Mouse (Mus musculus) MEL (cell line): ENCODE data around the gene Pnkp.

Experiments
- CHD1 ChIP-seq: IDR thresholded peaks from 2 replicates; pipeline ENCODE4 v1.6.1; 2012; ENCODE audit warnings: low read depth, mild to moderate bottlenecking, inconsistent platforms, low read length, improper control_type of control experiment
- CTCF ChIP-seq, 3 experiments: IDR thresholded peaks in 2 of 3; conservative IDR thresholded peaks in 1 of 3; 2 replicates each; pipeline ENCODE4 v1.5.1; 2011 to 2012; ENCODE audit warnings: low read length in 3 of 3, low read depth in 2 of 3, mild to moderate bottlenecking in 2 of 3, improper control_type of control experiment in 1 of 3, inconsistent platforms in 1 of 3, mixed read lengths in 1 of 3, moderate library complexity in 1 of 3; ENCODE audit not compliant: control insufficient read depth in 1 of 3, insufficient read depth in 1 of 3, poor library complexity in 1 of 3, severe bottlenecking in 1 of 3
- EP300 ChIP-seq, 2 experiments: IDR thresholded peaks; 2 replicates each; pipeline ENCODE4 v1.6.1; 2011; ENCODE audit warnings: improper control_type of control experiment in 2 of 2, low read length in 2 of 2, low read depth in 1 of 2, mild to moderate bottlenecking in 1 of 2
- HCFC1 ChIP-seq: IDR thresholded peaks from 2 replicates; pipeline ENCODE4 v1.6.1; 2012; ENCODE audit warnings: low read depth, mild to moderate bottlenecking, inconsistent platforms, low read length, improper control_type of control experiment, moderate library complexity
- JUND ChIP-seq: IDR thresholded peaks from 2 replicates; pipeline ENCODE4 v1.6.1; 2011; ENCODE audit warnings: low read depth, mild to moderate bottlenecking, improper control_type of control experiment, low read length
- KAT2A ChIP-seq: conservative IDR thresholded peaks from 2 replicates; pipeline ENCODE4 v1.6.1; 2012; ENCODE audit warnings: low read depth, low read length, improper control_type of control experiment, inconsistent platforms
- MYC ChIP-seq: IDR thresholded peaks from 2 replicates; pipeline ENCODE4 v1.6.1; 2011; ENCODE audit warnings: low read depth, mild to moderate bottlenecking, low read length, improper control_type of control experiment, moderate library complexity
- NRF1 ChIP-seq: IDR thresholded peaks from 2 replicates; pipeline ENCODE4 v1.6.1; 2014; ENCODE audit warnings: low read depth, mild to moderate bottlenecking, inconsistent platforms, low read length, improper control_type of control experiment, moderate library complexity; ENCODE audit not compliant: poor library complexity, insufficient read depth, severe bottlenecking
- POLR2A ChIP-seq, 2 experiments: IDR thresholded peaks; 2 replicates each; pipeline ENCODE4 v1.6.1; 2011 to 2012; ENCODE audit warnings: low read length in 2 of 2, mild to moderate bottlenecking in 2 of 2, control low read depth in 1 of 2, improper control_type of control experiment in 1 of 2, low read depth in 1 of 2, moderate library complexity in 1 of 2; ENCODE audit not compliant: control insufficient read depth in 1 of 2, insufficient read depth in 1 of 2, poor library complexity in 1 of 2

- no peak for TF ChIP-seq CTCF (IDR thresholded peaks at IDR 0.05 in 2 of 3, conservative IDR thresholded peaks at IDR 0.05 in 1 of 3; ENCODE audit: control insufficient read depth in 1 of 3, insufficient read depth in 1 of 3, low read depth in 2 of 3, low read length in 3 of 3, poor library complexity in 1 of 3, severe bottlenecking in 1 of 3)
- no peak for TF ChIP-seq POLR2A (IDR thresholded peaks at IDR 0.05; ENCODE audit: control insufficient read depth in 1 of 2, insufficient read depth in 1 of 2, low read depth in 1 of 2, low read length in 2 of 2, poor library complexity in 1 of 2)
- no peak for TF ChIP-seq EP300 (IDR thresholded peaks at IDR 0.05; ENCODE audit: low read depth in 1 of 2, low read length in 2 of 2)
- TF ChIP-seq KAT2A, result no peak
- TF ChIP-seq HCFC1, result no peak
- no peak for TF ChIP-seq MYC
- no peak for TF ChIP-seq NRF1
- no peak for TF ChIP-seq JUND
- TF ChIP-seq CHD1, result no peak
Observed at GRCm38 (mm10) chr7:44867802-44868201, 10.9 kb downstream of the Pnkp start.
